Mouse (Mus musculus) heart, embryonic 11.5 days (tissue): ENCODE data around the gene Krtap16-3. TPM values are rescaled to one million over a fixed set of nuclear protein-coding genes. Genes with fewer than 3 reads are reported as not detected.

Experiments used
- ATAC-seq: fragments of 200-750 bp; cut with Nextera tagmentation; replicated peaks from 2 replicates; pipeline ENCODE4 v1.8.0; 2017; ENCODE audit warnings: moderate library complexity; ENCODE audit not compliant: insufficient number of reproducible peaks, low FRiP score, low TSS enrichment
- H3K27ac ChIP-seq: fragments of 300-500 bp; sonication (generic); 2 replicates; pipeline ENCODE4 v1.5.1; 2014; ENCODE audit warnings: mild to moderate bottlenecking, low read depth, low read length
- H3K27me3 ChIP-seq: fragments of 300-500 bp; sonication (generic); 2 replicates; pipeline ENCODE4 v1.6.1; 2014; ENCODE audit warnings: mild to moderate bottlenecking, low read length, mixed read lengths; ENCODE audit not compliant: control insufficient read depth, insufficient read depth
- H3K36me3 ChIP-seq: fragments of 300-500 bp; sonication (generic); 2 replicates; pipeline ENCODE4 v1.6.1; 2014; ENCODE audit warnings: mild to moderate bottlenecking, low read length, moderate library complexity, mixed read lengths; ENCODE audit not compliant: control insufficient read depth, insufficient read depth
- H3K4me1 ChIP-seq: fragments of 300-500 bp; sonication (generic); 2 replicates; pipeline ENCODE4 v1.6.1; 2014; ENCODE audit warnings: low read length; ENCODE audit not compliant: control insufficient read depth, insufficient read depth
- H3K4me2 ChIP-seq: fragments of 300-500 bp; sonication (generic); 2 replicates; pipeline ENCODE4 v1.6.1; 2014; ENCODE audit warnings: mild to moderate bottlenecking, moderate library complexity
- H3K4me3 ChIP-seq: fragments of 300-500 bp; sonication (generic); 2 replicates; pipeline ENCODE4 v1.5.1; 2014; ENCODE audit warnings: low read depth, low read length
- H3K9ac ChIP-seq: fragments of 300-500 bp; sonication (generic); 2 replicates; pipeline ENCODE4 v1.6.1; 2014; ENCODE audit warnings: mild to moderate bottlenecking, low read depth, low read length, moderate library complexity
- H3K9me3 ChIP-seq: fragments of 300-500 bp; sonication (generic); replicated peaks from 2 replicates; pipeline ENCODE4 v1.6.1; 2016; ENCODE audit warnings: low read length; ENCODE audit not compliant: control insufficient read depth
- WGBS: fragments of 180-500 bp; shearing (Covaris S2); extraction: QIAGEN DNeasy Blood & Tissue Kit; methylation state at CpG from one replicate; pipeline ENCODE4 v1.1.7; 2014; ENCODE audit not compliant: insufficient replicate concordance; 5-methylcytosine and 5-hydroxymethylcytosine counted together
- polyA plus RNA-seq: library from polyadenylated mRNA; unstranded; fragments of >200 nt; fragmentation: Nextera tagmentation; extraction: Ambion mirVana; gene quantifications from 2 replicates; pipeline ENCODE4 v1.2.1, GENCODE M21; 2014

Krtap16-3 gene
- polyA plus RNA-seq = not detected in 2 replicates

- no peaks in the 10 kb centered on the region for H3K36me3 ChIP-seq
- no peak within 1 kb of the TSS for H3K27ac ChIP-seq
- no peaks in the 10 kb centered on the region for H3K4me1 ChIP-seq
- H3K4me3 ChIP-seq = no peak within 1 kb of the TSS
- H3K27me3 ChIP-seq = no peaks in the 10 kb centered on the region
- no peak within 1 kb of the TSS for H3K4me2 ChIP-seq
- peaks cover 4% of the 10 kb centered on the region; the same call in 1 of the 2 replicates for H3K9me3 ChIP-seq
- WGBS = 85% methylated on average over 7 of the region's 7 CpGs
- no peak for ATAC-seq
- H3K9ac ChIP-seq = no peak within 1 kb of the TSS
These were observed at the start of gene Krtap16-3 for GRCm38 (mm10) chr16:88962773-88963172. TSS of gene Krtap16-3 (minus strand) at chr16:88962873.

DNA sequence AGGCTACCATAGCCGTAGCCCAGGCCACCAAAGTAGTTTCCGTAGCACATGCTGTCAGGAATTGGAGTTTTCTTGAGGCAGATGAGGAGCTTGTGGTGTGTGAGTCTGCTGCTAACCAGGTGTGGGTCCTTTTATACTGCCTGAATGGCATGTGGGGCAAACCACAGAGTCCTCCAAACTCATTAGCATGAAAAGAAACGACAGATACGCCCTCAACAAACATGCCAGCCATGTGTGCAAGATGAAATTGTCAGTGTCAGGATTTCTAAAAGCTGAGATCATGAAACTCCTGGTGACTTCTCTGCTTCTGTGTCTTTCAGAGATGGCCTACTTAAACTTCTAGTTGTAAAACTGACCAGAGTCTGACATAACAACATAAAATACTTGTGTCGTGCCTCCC is 48.0 kb upstream of the Krtap16-3 start, which contains the start of gene Krtap22-2:
Gene Krtap22-2, minus strand, starts transcription at position 101 of the 400 bp plus-strand sequence.
- no peaks in the 10 kb centered on the region for H3K36me3 ChIP-seq
- no peaks in the 10 kb centered on the region for H3K9me3 ChIP-seq
- ATAC-seq = no peak
- no peak within 1 kb of the TSS for H3K27ac ChIP-seq
- 76% methylated on average over 5 of the region's 5 CpGs for WGBS
- no peak within 1 kb of the TSS for H3K4me2 ChIP-seq
- H3K9ac ChIP-seq = no peak within 1 kb of the TSS
- H3K4me1 ChIP-seq = no peaks in the 10 kb centered on the region
- no peak within 1 kb of the TSS for H3K4me3 ChIP-seq
- no peaks in the 10 kb centered on the region for H3K27me3 ChIP-seq

DNA sequence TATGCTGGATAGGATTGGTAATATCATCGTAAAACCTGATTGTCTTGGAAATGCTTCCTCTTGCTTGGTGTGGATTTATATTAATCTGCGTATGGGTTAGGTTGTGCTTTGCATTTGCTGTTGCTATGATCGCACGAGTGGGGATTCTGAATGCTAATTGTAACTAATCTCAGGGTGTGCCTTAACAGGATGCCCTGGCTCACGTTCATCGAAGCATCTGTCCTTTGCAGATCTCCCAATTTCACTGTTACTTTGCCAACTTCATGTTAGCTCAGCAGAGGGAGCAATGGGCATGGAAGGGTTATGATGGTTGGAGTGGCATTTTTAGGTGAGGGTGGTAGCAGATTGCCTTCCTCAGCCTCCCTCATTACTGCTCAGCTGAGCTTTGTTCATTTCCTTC is 21.6 kb downstream of the Krtap16-3 start:
- no peak overlapping the region for H3K4me2 ChIP-seq
- no peak overlapping the region for H3K4me3 ChIP-seq
- WGBS = 82% methylated on average over 6 of the region's 6 CpGs
- no peak overlapping the region for H3K9ac ChIP-seq
- no peak for ATAC-seq
- H3K36me3 ChIP-seq = no peaks in the 10 kb centered on the region
- H3K27me3 ChIP-seq = no peaks in the 10 kb centered on the region
- no peaks in the 10 kb centered on the region for H3K9me3 ChIP-seq
- H3K4me1 ChIP-seq = no peaks in the 10 kb centered on the region
- H3K27ac ChIP-seq = no peak overlapping the region

DNA sequence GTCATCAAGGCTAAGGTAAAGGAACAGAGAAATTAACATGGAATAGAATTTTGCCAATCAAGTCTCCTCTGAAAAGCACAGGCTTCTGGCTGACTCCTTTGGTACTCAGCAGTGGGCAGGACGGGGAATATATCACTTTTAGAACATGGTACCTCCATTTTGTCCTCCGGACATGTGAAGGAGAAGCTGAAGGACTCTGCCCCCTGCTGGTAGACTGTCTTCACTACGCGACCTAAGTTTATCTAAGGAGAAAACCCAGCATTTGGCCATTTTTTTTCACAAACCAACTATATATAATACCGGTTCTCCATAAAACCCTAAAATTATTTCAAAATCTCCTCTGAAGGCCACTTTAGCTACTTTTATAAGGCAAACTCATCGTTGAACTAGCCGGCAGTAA is 24.4 kb downstream of the Krtap16-3 start:
- Histone ChIP-seq H3K9ac (no peak overlapping the region), H3K27me3 (no peaks in the 10 kb centered on the region), H3K36me3 (no peaks in the 10 kb centered on the region), H3K4me3 (no peak overlapping the region), H3K4me2 (no peak overlapping the region), H3K27ac (no peak overlapping the region), H3K4me1 (no peaks in the 10 kb centered on the region), H3K9me3 (no peaks in the 10 kb centered on the region)
- WGBS = 63% methylated on average over 7 of the region's 7 CpGs
- no peak for ATAC-seq

- ATAC-seq = no peak
These were observed 30.5 kb downstream of the Krtap16-3 start, which contains the start of gene Krtap19-9b for GRCm38 (mm10) chr16:88932165-88932564. TSS of gene Krtap19-9b (minus strand) at chr16:88932265.

More at GRCm38 (mm10) chr16:88932165-88932564, 30.5 kb downstream of the Krtap16-3 start, which contains the start of gene Krtap19-9b:
- Histone ChIP-seq H3K4me1 (no peaks in the 10 kb centered on the region), H3K4me2 (no peak within 1 kb of the TSS), H3K4me3 (no peak within 1 kb of the TSS), H3K27me3 (no peaks in the 10 kb centered on the region), H3K9ac (no peak within 1 kb of the TSS), H3K27ac (no peak within 1 kb of the TSS), H3K36me3 (no peaks in the 10 kb centered on the region), H3K9me3 (no peaks in the 10 kb centered on the region)
- 74% methylated on average over 3 of the region's 3 CpGs for WGBS

Other genes with a start within 250 kb of the Krtap16-3 start
- not detected in 2 replicates for gene Krtap13-1, start 234.0 kb downstream of the Krtap16-3 start, polyA plus RNA-seq
- gene Krtap13, start 211.2 kb downstream of the Krtap16-3 start, polyA plus RNA-seq = not detected in 2 replicates
- not detected in 2 replicates for gene 2310034C09Rik, start 204.0 kb downstream of the Krtap16-3 start, polyA plus RNA-seq
- gene 2310057N15Rik, start 188.7 kb downstream of the Krtap16-3 start, polyA plus RNA-seq = not detected in 2 replicates
- not detected in 2 replicates for gene Gm5965, start 185.0 kb downstream of the Krtap16-3 start, polyA plus RNA-seq
- gene Gm20741, start 150.7 kb downstream of the Krtap16-3 start, polyA plus RNA-seq = not detected in 2 replicates
- not detected in 2 replicates for gene Krtap15, start 142.7 kb downstream of the Krtap16-3 start, polyA plus RNA-seq
- not detected in 2 replicates for gene Krtap14, start 136.7 kb downstream of the Krtap16-3 start, polyA plus RNA-seq
- not detected in 2 replicates for gene Krtap19-1, start 93.5 kb downstream of the Krtap16-3 start, polyA plus RNA-seq
- not detected in 2 replicates for gene Krtap19-2, start 88.6 kb downstream of the Krtap16-3 start, polyA plus RNA-seq
- not detected in 2 replicates for gene Krtap19-3, start 84.8 kb downstream of the Krtap16-3 start, polyA plus RNA-seq
- not detected in 2 replicates for gene Krtap19-4, start 77.8 kb downstream of the Krtap16-3 start, polyA plus RNA-seq
- not detected in 2 replicates for gene Krtap19-5, start 66.4 kb downstream of the Krtap16-3 start, polyA plus RNA-seq
- not detected in 2 replicates for gene Krtap19-9b, start 30.6 kb downstream of the Krtap16-3 start, polyA plus RNA-seq
- gene Krtap22-2, start 47.9 kb upstream of the Krtap16-3 start, polyA plus RNA-seq = not detected in 2 replicates
- not detected in 2 replicates for gene Gm10229, start 52.4 kb upstream of the Krtap16-3 start, polyA plus RNA-seq
- gene Krtap6-1, start 68.8 kb upstream of the Krtap16-3 start, polyA plus RNA-seq = not detected in 2 replicates
- not detected in 2 replicates for gene Gm10228, start 78.6 kb upstream of the Krtap16-3 start, polyA plus RNA-seq
- gene Krtap6-5, start 85.0 kb upstream of the Krtap16-3 start, polyA plus RNA-seq = not detected in 2 replicates
- gene 1110025L11Rik, start 101.1 kb upstream of the Krtap16-3 start, polyA plus RNA-seq = not detected in 2 replicates
- gene Krtap6-3, start 121.1 kb upstream of the Krtap16-3 start, polyA plus RNA-seq = not detected in 2 replicates
- not detected in 2 replicates for gene Gm6358, start 178.0 kb upstream of the Krtap16-3 start, polyA plus RNA-seq
- not detected in 2 replicates for gene Gm10061, start 188.2 kb upstream of the Krtap16-3 start, polyA plus RNA-seq
- gene Gm9789, start 195.1 kb upstream of the Krtap16-3 start, polyA plus RNA-seq = not detected in 2 replicates
- gene Gm7735, start 206.6 kb upstream of the Krtap16-3 start, polyA plus RNA-seq = not detected in 2 replicates
- gene 1110057P08Rik, start 211.9 kb upstream of the Krtap16-3 start, polyA plus RNA-seq = not detected in 2 replicates
- gene Krtap20-2, start 243.0 kb upstream of the Krtap16-3 start, polyA plus RNA-seq = not detected in 2 replicates